Mouse (Mus musculus) midbrain, embryonic 10.5 days (tissue): ENCODE measurements at regions not wholly inside any gene's neighbourhood (a gene's known extent, or its start where the extent isn't known, plus 50 kb on each side); places are given as distances from the start of the nearest gene placed in this dataset.
A peak's percentile ranks its signal among the peaks of the same experiment; 100 is the strongest.

Experiments used
- DNase-seq: peaks from one replicate; pipeline ENCODE4 v3.0.0-alpha.2; 2017; ENCODE audit warnings: low spot score
- H3K27ac ChIP-seq: fragments of 300-500 bp; sonication (generic); replicated peaks from 2 replicates; pipeline ENCODE4 v1.5.1; 2016; ENCODE audit warnings: mild to moderate bottlenecking
- H3K27me3 ChIP-seq: fragments of 300-500 bp; sonication (generic); 2 replicates; pipeline ENCODE4 v1.6.1; 2016; ENCODE audit warnings: low read depth, mild to moderate bottlenecking; ENCODE audit not compliant: poor library complexity, severe bottlenecking
- H3K36me3 ChIP-seq: fragments of 300-500 bp; sonication (generic); 2 replicates; pipeline ENCODE4 v1.6.1; 2016; ENCODE audit warnings: mild to moderate bottlenecking, moderate library complexity
- H3K4me1 ChIP-seq: fragments of 300-500 bp; sonication (generic); 2 replicates; pipeline ENCODE4 v1.6.1; 2016
- H3K4me3 ChIP-seq: fragments of 300-500 bp; sonication (generic); 2 replicates; pipeline ENCODE4 v1.5.1; 2016; ENCODE audit warnings: mild to moderate bottlenecking, moderate library complexity
- H3K9me3 ChIP-seq: fragments of 300-500 bp; sonication (generic); replicated peaks from 2 replicates; pipeline ENCODE4 v1.6.1; 2016; ENCODE audit warnings: mild to moderate bottlenecking
- WGBS: fragments of 180-500 bp; shearing (Covaris S2); methylation state at CpG from one replicate; pipeline ENCODE4 v1.1.7; 2016; 5-methylcytosine and 5-hydroxymethylcytosine counted together

GRCm38 (mm10) chr8:29274668-29275067 is 1827.2 kb downstream of the Poteg start:
- WGBS = 17% methylated on average over 3 of the region's 3 CpGs
- peak; percentile 12 for DNase-seq
- H3K27ac ChIP-seq = no peak overlapping the region

GRCm38 (mm10) chr8:29278711-29279110 is 1831.2 kb downstream of the Poteg start:
- no peak overlapping the region for H3K4me3 ChIP-seq
- H3K36me3 ChIP-seq = no peaks in the 10 kb centered on the region
- peaks cover 10% of the 10 kb centered on the region for H3K4me1 ChIP-seq
- no peak for DNase-seq
- WGBS = 90% methylated on average over 2 of the region's 2 CpGs
- no peaks in the 10 kb centered on the region for H3K9me3 ChIP-seq
- no peaks in the 10 kb centered on the region for H3K27me3 ChIP-seq
- H3K27ac ChIP-seq = no peak overlapping the region

More at GRCm38 (mm10) chr8:29274668-29275067, 1827.2 kb downstream of the Poteg start:
- Histone ChIP-seq H3K4me3 (no peak overlapping the region), H3K27me3 (no peaks in the 10 kb centered on the region), H3K9me3 (no peaks in the 10 kb centered on the region), H3K4me1 (peaks cover 10% of the 10 kb centered on the region), H3K36me3 (no peaks in the 10 kb centered on the region)

GRCm38 (mm10) chr8:29279276-29279675 is 1831.8 kb downstream of the Poteg start:
- no peaks in the 10 kb centered on the region for H3K9me3 ChIP-seq
- no peak for DNase-seq
- peaks cover 9% of the 10 kb centered on the region for H3K4me1 ChIP-seq
- no peaks in the 10 kb centered on the region for H3K27me3 ChIP-seq
- H3K4me3 ChIP-seq = no peak overlapping the region
- no peaks in the 10 kb centered on the region for H3K36me3 ChIP-seq
- H3K27ac ChIP-seq = no peak overlapping the region
- 63% methylated on average over 3 of the region's 3 CpGs for WGBS

- H3K27ac ChIP-seq = no peak overlapping the region
- no peaks in the 10 kb centered on the region for H3K27me3 ChIP-seq
- peak; percentile 27 for DNase-seq
- no peak overlapping the region for H3K4me3 ChIP-seq
- H3K36me3 ChIP-seq = no peaks in the 10 kb centered on the region
- WGBS = 7% methylated on average over 6 of the region's 6 CpGs
- H3K4me1 ChIP-seq = no peaks in the 10 kb centered on the region
- no peaks in the 10 kb centered on the region for H3K9me3 ChIP-seq
Observed at GRCm38 (mm10) chr8:29290386-29290785, 1842.9 kb downstream of the Poteg start.
